Mouse (Mus musculus) neutrophil, adult 65 days (primary cell): Measurements from ENCODE around the gene 2300002M23Rik. TPM values are rescaled to one million over a fixed set of nuclear protein-coding genes. Genes with fewer than 3 reads are reported as not detected.

Experiments used
- total RNA-seq: library from RNA; stranded (reverse); gene quantifications from 2 replicates; pipeline ENCODE4 v1.2.4, GENCODE M21; 2023

The 2300002M23Rik gene
- total RNA-seq: not detected in 2 replicates

DNA sequence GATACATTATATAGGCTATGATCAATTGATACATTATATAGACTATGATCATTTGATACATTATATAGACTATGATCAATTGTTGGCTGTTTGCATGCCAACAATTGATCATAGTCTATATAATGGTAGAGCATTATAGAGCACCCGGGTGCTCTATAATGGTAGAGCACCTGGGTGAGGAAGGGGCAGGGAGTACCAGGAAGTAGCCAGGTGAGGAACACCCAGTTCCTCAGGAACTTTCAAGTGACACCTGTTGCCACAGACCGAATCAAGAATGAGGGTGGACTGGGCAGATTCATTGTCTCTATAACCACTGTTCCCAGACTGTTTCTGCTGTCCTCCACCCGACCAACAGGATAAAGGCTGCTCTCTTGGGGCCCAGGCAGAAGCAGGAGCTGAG lies at the start of gene 2300002M23Rik:
TSS of gene 2300002M23Rik (plus strand) at position 301 of the 400 bp plus-strand sequence.

DNA sequence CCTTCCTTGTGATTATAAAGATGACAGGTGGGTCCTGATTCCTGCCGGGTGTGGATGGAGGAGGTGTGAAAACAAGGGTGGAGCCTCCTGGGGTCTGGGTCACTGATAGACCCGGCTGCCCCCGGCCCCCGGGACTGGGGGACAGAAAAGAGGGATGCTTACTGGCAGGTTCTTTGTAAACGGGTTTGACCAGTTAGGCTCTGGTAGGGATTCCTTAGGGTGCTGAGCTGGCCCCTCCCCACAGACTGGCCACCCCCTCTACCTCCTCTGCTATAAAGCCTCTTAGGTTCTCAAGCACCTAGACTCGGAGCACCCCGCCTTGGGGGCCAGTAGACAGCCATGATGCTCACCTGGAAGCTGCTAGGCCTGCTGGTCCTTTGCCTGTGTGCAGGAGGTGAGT lies 34.3 kb upstream of the 2300002M23Rik start, which contains the start of gene Psors1c2:
TSS of gene Psors1c2 (plus strand) at position 301 of the 400 bp plus-strand sequence.

DNA sequence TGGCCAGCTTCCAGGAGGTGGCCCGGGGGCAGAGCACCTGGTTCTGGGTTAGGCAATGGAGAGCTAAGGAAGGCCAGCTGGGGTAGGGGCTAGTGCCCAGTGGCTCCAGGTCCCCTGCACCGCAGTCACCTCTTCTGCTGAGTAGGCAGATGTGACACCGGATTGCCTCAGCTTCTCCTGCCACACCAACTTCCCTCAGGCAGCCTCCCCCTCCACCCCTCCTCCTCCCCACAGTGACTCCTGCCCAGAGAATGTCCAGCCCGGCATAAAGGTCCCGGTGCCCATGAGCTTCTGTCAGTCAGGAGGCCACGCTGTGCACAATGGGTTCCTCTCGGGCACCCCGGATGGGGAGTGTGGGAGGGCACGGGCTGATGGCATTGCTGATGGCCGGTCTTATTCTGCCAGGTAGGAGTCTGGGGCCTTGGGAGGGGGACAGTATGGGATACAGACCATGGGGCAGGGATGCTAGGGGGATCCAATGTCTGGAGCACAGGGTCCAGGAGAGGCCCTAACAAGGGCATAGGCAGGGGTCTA lies 15.3 kb upstream of the 2300002M23Rik start, which contains the start of gene Cdsn:
TSS of gene Cdsn (plus strand) at position 248 of the 534 bp plus-strand sequence.

GRCm38 (mm10) chr17:35601249-35601648 lies 34.0 kb downstream of the 2300002M23Rik start, which contains the start of gene Sfta2:
Gene Sfta2, plus strand, starts transcription at chr17:35601549.

Other genes starting within 250 kb of the 2300002M23Rik start
- 5.9 and 6.8 TPM in 2 replicates for gene H2-Q1, start 247.0 kb upstream of the 2300002M23Rik start, total RNA-seq
- 7.6 and 11.1 TPM in 2 replicates for gene H2-Q2, start 225.2 kb upstream of the 2300002M23Rik start, total RNA-seq
- 116 and 118 TPM in 2 replicates for gene H2-Q4, start 187.8 kb upstream of the 2300002M23Rik start, total RNA-seq
- gene H2-Q6, start 142.6 kb upstream of the 2300002M23Rik start, total RNA-seq: 16.1 and 22.8 TPM in 2 replicates
- 16.3 and 24.6 TPM in 2 replicates for gene H2-Q7, start 128.3 kb upstream of the 2300002M23Rik start, total RNA-seq
- gene H2-Q10, start 97.4 kb upstream of the 2300002M23Rik start, total RNA-seq: 79.5 and 93.8 TPM in 2 replicates
- 1.0 and 1.4 TPM in 2 replicates for gene Pou5f1, start 61.4 kb upstream of the 2300002M23Rik start, total RNA-seq
- 23.8 and 24.8 TPM in 2 replicates for gene Tcf19, start 50.6 kb upstream of the 2300002M23Rik start, total RNA-seq
- 10.9 and 20.1 TPM in 2 replicates for gene Cchcr1, start 50.4 kb upstream of the 2300002M23Rik start, total RNA-seq
- not detected in 2 replicates for gene Psors1c2, start 34.2 kb upstream of the 2300002M23Rik start, total RNA-seq
- gene Cdsn, start 15.3 kb upstream of the 2300002M23Rik start, total RNA-seq: not detected in 2 replicates
- gene Sfta2, start 34.1 kb downstream of the 2300002M23Rik start, total RNA-seq: not detected in 2 replicates
- gene Gm9573, start 59.2 kb downstream of the 2300002M23Rik start, total RNA-seq: not detected in 2 replicates
- not detected in 2 replicates for gene Mucl3, start 76.2 kb downstream of the 2300002M23Rik start, total RNA-seq
- 5.3 and 11.6 TPM in 2 replicates for gene Vars2, start 100.1 kb downstream of the 2300002M23Rik start, total RNA-seq
- 4.2 and 5.6 TPM in 2 replicates for gene Gtf2h4, start 106.3 kb downstream of the 2300002M23Rik start, total RNA-seq
- 0.13 and 0.25 TPM in 2 replicates for gene Ddr1, start 137.2 kb downstream of the 2300002M23Rik start, total RNA-seq